Mouse (Mus musculus) liver, embryonic 13.5 days (tissue): ENCODE data around the gene Atf1. TPM values are rescaled to one million over a fixed set of nuclear protein-coding genes. Genes with fewer than 3 reads are reported as not detected.
"Not testable (repeated sequence)": the region's sequence is repeated elsewhere in the genome, so short reads cannot be mapped to it uniquely, and the experiment has no call there.

ENCODE experiments used
- ATAC-seq: fragments of 200-750 bp; cut with Nextera tagmentation; 2 replicates; pipeline ENCODE4 v1.8.0; 2017; ENCODE audit warnings: low read depth, mild to moderate bottlenecking, moderate number of reproducible peaks, moderate library complexity
- DNase-seq: peaks from one replicate; pipeline ENCODE4 v3.0.0; 2022
- H3K27ac ChIP-seq: fragments of 300-500 bp; sonication (generic); 2 replicates; pipeline ENCODE4 v1.5.1; 2015; ENCODE audit warnings: moderate library complexity, mild to moderate bottlenecking, inconsistent platforms
- H3K27me3 ChIP-seq: fragments of 300-500 bp; sonication (generic); 2 replicates; pipeline ENCODE4 v1.6.1; 2015; ENCODE audit warnings: mild to moderate bottlenecking, inconsistent platforms
- H3K36me3 ChIP-seq: fragments of 300-500 bp; sonication (generic); 2 replicates; pipeline ENCODE4 v1.6.1; 2015; ENCODE audit warnings: mild to moderate bottlenecking, inconsistent platforms
- H3K4me1 ChIP-seq: fragments of 300-500 bp; sonication (generic); replicated peaks from 2 replicates; pipeline ENCODE4 v1.6.1; 2015; ENCODE audit warnings: inconsistent platforms
- H3K4me2 ChIP-seq: fragments of 300-500 bp; sonication (generic); 2 replicates; pipeline ENCODE4 v1.6.1; 2015; ENCODE audit warnings: inconsistent platforms, mild to moderate bottlenecking, moderate library complexity
- H3K4me3 ChIP-seq: fragments of 300-500 bp; sonication (generic); replicated peaks from 2 replicates; pipeline ENCODE4 v1.5.1; 2015; ENCODE audit warnings: mild to moderate bottlenecking, inconsistent platforms
- H3K9ac ChIP-seq: fragments of 300-500 bp; sonication (generic); 2 replicates; pipeline ENCODE4 v1.6.1; 2015; ENCODE audit warnings: mild to moderate bottlenecking, inconsistent platforms
- H3K9me3 ChIP-seq: fragments of 300-500 bp; sonication (generic); replicated peaks from 2 replicates; pipeline ENCODE4 v1.6.1; 2016; ENCODE audit warnings: inconsistent platforms
- WGBS: fragments of 180-500 bp; shearing (Covaris S2); methylation state at CpG from one replicate; pipeline ENCODE4 v1.1.7; 2015; ENCODE audit not compliant: insufficient replicate concordance; 5-methylcytosine and 5-hydroxymethylcytosine counted together
- polyA plus RNA-seq: library from polyadenylated mRNA; unstranded; fragments of >200 nt; fragmentation: Nextera tagmentation; extraction: Ambion mirVana; gene quantifications from 2 replicates; pipeline ENCODE4 v1.2.1, GENCODE M21; 2015

Atf1 gene
- polyA plus RNA-seq, 1 experiment from 2014 or later: 46.5 TPM

GRCm38 (mm10) chr15:100290858-100291257 lies 63.2 kb downstream of the Atf1 start:
- Histone ChIP-seq H3K9ac (no peak overlapping the region), H3K9me3 (no peaks in the 10 kb centered on the region), H3K4me3 (no peak overlapping the region), H3K27me3 (no peaks in the 10 kb centered on the region), H3K4me1 (0 out of 2 replicates have a peak, but pooled peaks cover 2% of the 10 kb centered on the region), H3K36me3 (no peaks in the 10 kb centered on the region), H3K27ac (no peak overlapping the region), H3K4me2 (no peak overlapping the region)
- 61% methylated on average over 5 of the region's 5 CpGs for WGBS
- DNase-seq (no peak), ATAC-seq (no peak)

- no peaks in the 10 kb centered on the region for H3K9me3 ChIP-seq
- H3K27ac ChIP-seq: no peak overlapping the region
- H3K27me3 ChIP-seq: no peaks in the 10 kb centered on the region
- no peak for DNase-seq
- no peak overlapping the region for H3K4me3 ChIP-seq
- no peak for ATAC-seq
- WGBS: 53% methylated on average over 7 of the region's 7 CpGs
- no peaks in the 10 kb centered on the region for H3K36me3 ChIP-seq
- no peak overlapping the region for H3K9ac ChIP-seq
- 0 out of 2 replicates have a peak, but pooled peaks cover 2% of the 10 kb centered on the region for H3K4me1 ChIP-seq
- H3K4me2 ChIP-seq: no peak overlapping the region
Measured at GRCm38 (mm10) chr15:100292326-100292725, 64.7 kb downstream of the Atf1 start.

- Histone ChIP-seq H3K4me2 (no peak overlapping the region), H3K9ac (no peak overlapping the region), H3K27me3 (no peaks in the 10 kb centered on the region), H3K9me3 (no peaks in the 10 kb centered on the region), H3K27ac (no peak overlapping the region), H3K36me3 (no peaks in the 10 kb centered on the region), H3K4me3 (no peak overlapping the region), H3K4me1 (peaks cover 18% of the 10 kb centered on the region)
- WGBS: 53% methylated on average over 5 of the region's 5 CpGs
- DNase-seq (no peak), ATAC-seq (no peak)
Measured at GRCm38 (mm10) chr15:100297856-100298255, 70.2 kb downstream of the Atf1 start.

GRCm38 (mm10) chr15:100300499-100300898 lies 72.9 kb downstream of the Atf1 start:
- Histone ChIP-seq H3K27ac (no peak overlapping the region), H3K9ac (no peak overlapping the region), H3K27me3 (no peaks in the 10 kb centered on the region), H3K36me3 (no peaks in the 10 kb centered on the region), H3K9me3 (no peaks in the 10 kb centered on the region), H3K4me3 (no peak overlapping the region), H3K4me2 (no peak overlapping the region), H3K4me1 (peaks cover 34% of the 10 kb centered on the region)
- WGBS: 54% methylated on average over 6 of the region's 6 CpGs
- no peak for ATAC-seq
- no peak for DNase-seq

GRCm38 (mm10) chr15:100301556-100301955 lies 73.9 kb downstream of the Atf1 start:
- no peak for ATAC-seq
- no peak for DNase-seq
- no peak overlapping the region for H3K4me2 ChIP-seq
- H3K9me3 ChIP-seq: no peaks in the 10 kb centered on the region
- no peaks in the 10 kb centered on the region for H3K27me3 ChIP-seq
- H3K36me3 ChIP-seq: no peaks in the 10 kb centered on the region
- no peak overlapping the region for H3K9ac ChIP-seq
- H3K4me1 ChIP-seq: peaks cover 43% of the 10 kb centered on the region
- no peak overlapping the region for H3K27ac ChIP-seq
- WGBS: 80% methylated on average over 15 of the region's 15 CpGs
- no peak overlapping the region for H3K4me3 ChIP-seq

- no peaks in the 10 kb centered on the region for H3K36me3 ChIP-seq
- no peak for DNase-seq
- H3K27ac ChIP-seq: peak overlapping the region; percentile 94
- H3K27me3 ChIP-seq: no peaks in the 10 kb centered on the region
- H3K4me1 ChIP-seq: peaks cover 57% of the 10 kb centered on the region
- peak overlapping the region; percentile 83; the same call in 1 of the 2 replicates for H3K9ac ChIP-seq
- H3K4me3 ChIP-seq: peak overlapping the region; percentile 73
- 43% methylated on average over 8 of the region's 8 CpGs for WGBS
- H3K4me2 ChIP-seq: peak overlapping the region; percentile 87
- ATAC-seq: no peak
- no peaks in the 10 kb centered on the region for H3K9me3 ChIP-seq
Measured at GRCm38 (mm10) chr15:100303428-100304018, 75.9 kb downstream of the Atf1 start.

GRCm38 (mm10) chr15:100304019-100304991 lies 76.7 kb downstream of the Atf1 start, which contains the start of gene Mettl7a1:
Gene Mettl7a1 (plus strand): TSS chr15:100304140.
- H3K27me3 ChIP-seq: no peaks in the 10 kb centered on the region
- H3K9me3 ChIP-seq: no peaks in the 10 kb centered on the region
- ATAC-seq: peak; percentile 79
- peaks cover 56% of the 10 kb centered on the region for H3K4me1 ChIP-seq
- H3K27ac ChIP-seq: peak within 1 kb of the TSS; percentile 94
- H3K36me3 ChIP-seq: no peaks in the 10 kb centered on the region
- DNase-seq: peak; percentile 53
- peak within 1 kb of the TSS; percentile 73 for H3K4me3 ChIP-seq
- H3K4me2 ChIP-seq: peak within 1 kb of the TSS; percentile 87
- under 1% methylated on average over 22 of the region's 30 CpGs for WGBS
- peak within 1 kb of the TSS; percentile 83 for H3K9ac ChIP-seq

- no peaks in the 10 kb centered on the region for H3K9me3 ChIP-seq
- H3K4me1 ChIP-seq: peaks cover 42% of the 10 kb centered on the region
- peak overlapping the region; percentile 73 for H3K4me3 ChIP-seq
- H3K4me2 ChIP-seq: peak overlapping the region; percentile 87
- H3K36me3 ChIP-seq: no peaks in the 10 kb centered on the region
- ATAC-seq (no peak), DNase-seq (no peak)
- WGBS: 50% methylated on average over 2 of the region's 2 CpGs
- H3K9ac ChIP-seq: no peak overlapping the region
- H3K27ac ChIP-seq: no peak overlapping the region; the same call in 1 of the 2 replicates
- H3K27me3 ChIP-seq: no peaks in the 10 kb centered on the region
Measured at GRCm38 (mm10) chr15:100306201-100306600, 78.6 kb downstream of the Atf1 start.

GRCm38 (mm10) chr15:100307438-100308096 lies 79.9 kb downstream of the Atf1 start:
- H3K36me3 ChIP-seq, H3K27me3 ChIP-seq, H3K9me3 ChIP-seq, H3K27ac ChIP-seq, H3K9ac ChIP-seq, H3K4me3 ChIP-seq: not testable (repeated sequence)
- ATAC-seq: peak; percentile 56; the same call in 1 of the 2 replicates
- DNase-seq: peak; percentile 31
- 23% methylated on average over 11 of the region's 11 CpGs for WGBS
- Histone ChIP-seq H3K4me1 (peaks cover 52% of the 10 kb centered on the region), H3K4me2 (peak overlapping the region; percentile 26; the same call in 1 of the 2 replicates)
